Mouse (Mus musculus): ENCODE measurements around the gene Fam83d. TPM values are rescaled to one million over a fixed set of nuclear protein-coding genes. Genes with fewer than 3 reads are reported as not detected.

Gene Fam83d
- polyA plus RNA-seq, 1 experiment from 2014 or later, result 57.6 TPM

- no peak for ATAC-seq (ENCODE audit: low FRiP score, low TSS enrichment)
- Histone ChIP-seq H3K9ac (ENCODE audit: low read depth, low read length) (peak overlapping the region; percentile 82), H3K4me3 (ENCODE audit: low read length) (peak overlapping the region; percentile 87), H3K9me3 (ENCODE audit: control insufficient read depth, low read length) (no peaks in the 10 kb centered on the region), H3K27me3 (ENCODE audit: control insufficient read depth, insufficient read depth, low read length) (no peaks in the 10 kb centered on the region), H3K4me2 (replicated peaks; ENCODE audit: low read depth, low read length) (peak overlapping the region; percentile 94), H3K27ac (ENCODE audit: low read depth, low read length) (peak overlapping the region; percentile 69; the same call in 1 of the 2 replicates), H3K36me3 (ENCODE audit: control insufficient read depth, insufficient read depth, low read length) (peaks cover 8% of the 10 kb centered on the region; the same call in 1 of the 2 replicates), H3K4me1 (ENCODE audit: control insufficient read depth, insufficient read depth, low read length) (peaks cover 29% of the 10 kb centered on the region)
- under 1% methylated on average over 36 of the region's 37 CpGs for WGBS
Measured at GRCm38 (mm10) chr2:158768350-158768749, 457 bp downstream of the Fam83d start.

- ATAC-seq (ENCODE audit: low FRiP score, low TSS enrichment), result no peak
Measured at GRCm38 (mm10) chr2:158768771-158769170, 878 bp downstream of the Fam83d start.

GRCm38 (mm10) chr2:158770126-158770757, 2.3 kb downstream of the Fam83d start:
- Histone ChIP-seq H3K4me2 (replicated peaks; ENCODE audit: low read depth, low read length) (peak overlapping the region; percentile 94), H3K4me3 (ENCODE audit: low read length) (peak overlapping the region; percentile 87; the same call in 1 of the 2 replicates), H3K27ac (ENCODE audit: low read depth, low read length) (no peak overlapping the region), H3K27me3 (ENCODE audit: control insufficient read depth, insufficient read depth, low read length) (no peaks in the 10 kb centered on the region), H3K9me3 (ENCODE audit: control insufficient read depth, low read length) (no peaks in the 10 kb centered on the region), H3K4me1 (ENCODE audit: control insufficient read depth, insufficient read depth, low read length) (peaks cover 29% of the 10 kb centered on the region), H3K36me3 (ENCODE audit: control insufficient read depth, insufficient read depth, low read length) (peaks cover 13% of the 10 kb centered on the region), H3K9ac (ENCODE audit: low read depth, low read length) (peak overlapping the region; percentile 28; the same call in 1 of the 2 replicates)
- no peak for ATAC-seq (ENCODE audit: low FRiP score, low TSS enrichment)
- WGBS, result 31% methylated on average over 13 of the region's 13 CpGs

More at GRCm38 (mm10) chr2:158768771-158769170, 878 bp downstream of the Fam83d start:
- no peaks in the 10 kb centered on the region for H3K27me3 ChIP-seq (ENCODE audit: control insufficient read depth, insufficient read depth, low read length)
- H3K9me3 ChIP-seq (ENCODE audit: control insufficient read depth, low read length), result no peaks in the 10 kb centered on the region
- no peak overlapping the region for H3K27ac ChIP-seq (ENCODE audit: low read depth, low read length)
- H3K9ac ChIP-seq (ENCODE audit: low read depth, low read length), result peak overlapping the region; percentile 82; the same call in 1 of the 2 replicates
- 5% methylated on average over 5 of the region's 5 CpGs for WGBS
- H3K36me3 ChIP-seq (ENCODE audit: control insufficient read depth, insufficient read depth, low read length), result peaks cover 12% of the 10 kb centered on the region
- H3K4me2 ChIP-seq (replicated peaks; ENCODE audit: low read depth, low read length), result peak overlapping the region; percentile 94
- peaks cover 29% of the 10 kb centered on the region for H3K4me1 ChIP-seq (ENCODE audit: control insufficient read depth, insufficient read depth, low read length)
- H3K4me3 ChIP-seq (ENCODE audit: low read length), result peak overlapping the region; percentile 87

- Histone ChIP-seq H3K4me3 (ENCODE audit: low read length) (no peak overlapping the region), H3K4me1 (ENCODE audit: control insufficient read depth, insufficient read depth, low read length) (peaks cover 29% of the 10 kb centered on the region), H3K9me3 (ENCODE audit: control insufficient read depth, low read length) (no peaks in the 10 kb centered on the region), H3K27me3 (ENCODE audit: control insufficient read depth, insufficient read depth, low read length) (no peaks in the 10 kb centered on the region), H3K36me3 (ENCODE audit: control insufficient read depth, insufficient read depth, low read length) (peaks cover 16% of the 10 kb centered on the region), H3K9ac (ENCODE audit: low read depth, low read length) (no peak overlapping the region), H3K4me2 (replicated peaks; ENCODE audit: low read depth, low read length) (peak overlapping the region; percentile 94), H3K27ac (ENCODE audit: low read depth, low read length) (no peak overlapping the region)
- 38% methylated on average over 11 of the region's 11 CpGs for WGBS
- ATAC-seq (ENCODE audit: low FRiP score, low TSS enrichment), result no peak
Measured at GRCm38 (mm10) chr2:158771066-158771763, 3.3 kb downstream of the Fam83d start.

GRCm38 (mm10) chr2:158772808-158773207, 4.9 kb downstream of the Fam83d start:
- Histone ChIP-seq H3K27ac (ENCODE audit: low read depth, low read length) (no peak overlapping the region), H3K27me3 (ENCODE audit: control insufficient read depth, insufficient read depth, low read length) (no peaks in the 10 kb centered on the region), H3K4me2 (replicated peaks; ENCODE audit: low read depth, low read length) (no peak overlapping the region), H3K4me3 (ENCODE audit: low read length) (no peak overlapping the region), H3K36me3 (ENCODE audit: control insufficient read depth, insufficient read depth, low read length) (peaks cover 17% of the 10 kb centered on the region), H3K9me3 (ENCODE audit: control insufficient read depth, low read length) (no peaks in the 10 kb centered on the region), H3K4me1 (ENCODE audit: control insufficient read depth, insufficient read depth, low read length) (peaks cover 37% of the 10 kb centered on the region), H3K9ac (ENCODE audit: low read depth, low read length) (no peak overlapping the region)
- no peak for ATAC-seq (ENCODE audit: low FRiP score, low TSS enrichment)
- 87% methylated on average over 13 of the region's 13 CpGs for WGBS

- peaks cover 28% of the 10 kb centered on the region for H3K4me1 ChIP-seq (ENCODE audit: control insufficient read depth, insufficient read depth, low read length)
- H3K27ac ChIP-seq (ENCODE audit: low read depth, low read length), result no peak overlapping the region
- no peak for ATAC-seq (ENCODE audit: low FRiP score, low TSS enrichment)
- no peak overlapping the region for H3K4me3 ChIP-seq (ENCODE audit: low read length)
- H3K9ac ChIP-seq (ENCODE audit: low read depth, low read length), result no peak overlapping the region
- no peaks in the 10 kb centered on the region for H3K27me3 ChIP-seq (ENCODE audit: control insufficient read depth, insufficient read depth, low read length)
- no peak overlapping the region for H3K4me2 ChIP-seq (replicated peaks; ENCODE audit: low read depth, low read length)
- no peaks in the 10 kb centered on the region for H3K9me3 ChIP-seq (ENCODE audit: control insufficient read depth, low read length)
- peaks cover 24% of the 10 kb centered on the region for H3K36me3 ChIP-seq (ENCODE audit: control insufficient read depth, insufficient read depth, low read length)
- 77% methylated on average over 8 of the region's 8 CpGs for WGBS
Measured at GRCm38 (mm10) chr2:158774886-158775285, 7.0 kb downstream of the Fam83d start.

- no peak for ATAC-seq (ENCODE audit: low FRiP score, low TSS enrichment)
- no peaks in the 10 kb centered on the region for H3K27me3 ChIP-seq (ENCODE audit: control insufficient read depth, insufficient read depth, low read length)
- H3K4me3 ChIP-seq (ENCODE audit: low read length), result no peak overlapping the region
- no peak overlapping the region for H3K27ac ChIP-seq (ENCODE audit: low read depth, low read length)
- no peaks in the 10 kb centered on the region for H3K9me3 ChIP-seq (ENCODE audit: control insufficient read depth, low read length)
- H3K4me1 ChIP-seq (ENCODE audit: control insufficient read depth, insufficient read depth, low read length), result peaks cover 10% of the 10 kb centered on the region; the same call in 1 of the 2 replicates
- no peak overlapping the region for H3K9ac ChIP-seq (ENCODE audit: low read depth, low read length)
- 92% methylated on average over 4 of the region's 4 CpGs for WGBS
- peaks cover 42% of the 10 kb centered on the region for H3K36me3 ChIP-seq (ENCODE audit: control insufficient read depth, insufficient read depth, low read length)
- no peak overlapping the region for H3K4me2 ChIP-seq (replicated peaks; ENCODE audit: low read depth, low read length)
Measured at GRCm38 (mm10) chr2:158776716-158777115, 8.8 kb downstream of the Fam83d start.

- Histone ChIP-seq H3K36me3 (ENCODE audit: control insufficient read depth, insufficient read depth, low read length) (peaks cover 45% of the 10 kb centered on the region), H3K4me1 (ENCODE audit: control insufficient read depth, insufficient read depth, low read length) (peaks cover 8% of the 10 kb centered on the region; the same call in 1 of the 2 replicates), H3K27ac (ENCODE audit: low read depth, low read length) (no peak overlapping the region), H3K4me3 (ENCODE audit: low read length) (no peak overlapping the region), H3K9ac (ENCODE audit: low read depth, low read length) (no peak overlapping the region), H3K4me2 (replicated peaks; ENCODE audit: low read depth, low read length) (no peak overlapping the region), H3K27me3 (ENCODE audit: control insufficient read depth, insufficient read depth, low read length) (no peaks in the 10 kb centered on the region), H3K9me3 (ENCODE audit: control insufficient read depth, low read length) (no peaks in the 10 kb centered on the region)
- 72% methylated on average over 6 of the region's 6 CpGs for WGBS
- no peak for ATAC-seq (ENCODE audit: low FRiP score, low TSS enrichment)
Measured at GRCm38 (mm10) chr2:158777490-158777889, 9.6 kb downstream of the Fam83d start.

- no peaks in the 10 kb centered on the region for H3K9me3 ChIP-seq (ENCODE audit: control insufficient read depth, low read length)
- H3K4me2 ChIP-seq (replicated peaks; ENCODE audit: low read depth, low read length), result no peak overlapping the region
- peaks cover 46% of the 10 kb centered on the region for H3K36me3 ChIP-seq (ENCODE audit: control insufficient read depth, insufficient read depth, low read length)
- peaks cover 8% of the 10 kb centered on the region; the same call in 1 of the 2 replicates for H3K4me1 ChIP-seq (ENCODE audit: control insufficient read depth, insufficient read depth, low read length)
- no peak for ATAC-seq (ENCODE audit: low FRiP score, low TSS enrichment)
- H3K9ac ChIP-seq (ENCODE audit: low read depth, low read length), result no peak overlapping the region
- no peak overlapping the region for H3K4me3 ChIP-seq (ENCODE audit: low read length)
- 82% methylated on average over 7 of the region's 7 CpGs for WGBS
- H3K27me3 ChIP-seq (ENCODE audit: control insufficient read depth, insufficient read depth, low read length), result no peaks in the 10 kb centered on the region
- no peak overlapping the region for H3K27ac ChIP-seq (ENCODE audit: low read depth, low read length)
Measured at GRCm38 (mm10) chr2:158778349-158778748, 10.5 kb downstream of the Fam83d start.
